Mouse (Mus musculus): Measurements from ENCODE around the gene Fam50b.

Gene Fam50b

DNA sequence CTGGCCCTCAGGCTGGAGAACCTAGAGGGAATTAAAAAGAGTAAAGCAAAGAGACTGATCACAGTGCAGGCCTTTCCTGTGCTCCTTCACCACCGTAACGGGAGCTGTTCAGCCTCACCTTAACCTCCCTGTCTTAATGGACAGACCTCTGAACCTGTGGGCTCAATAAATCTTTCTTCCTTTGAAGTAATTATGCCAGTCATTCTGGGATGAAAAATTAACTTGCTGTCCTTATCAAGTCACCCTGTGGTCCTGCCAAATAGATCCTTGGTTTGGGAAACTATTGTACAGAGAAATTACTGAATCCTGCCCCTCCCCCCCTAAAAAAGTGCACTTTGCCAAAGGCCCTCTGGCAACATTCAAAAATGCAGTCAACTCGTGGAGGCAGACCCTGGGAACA, 4.4 kb downstream of the Fam50b start:
- peak; percentile 33 for DNase-seq (ENCODE audit: low spot score)

DNA sequence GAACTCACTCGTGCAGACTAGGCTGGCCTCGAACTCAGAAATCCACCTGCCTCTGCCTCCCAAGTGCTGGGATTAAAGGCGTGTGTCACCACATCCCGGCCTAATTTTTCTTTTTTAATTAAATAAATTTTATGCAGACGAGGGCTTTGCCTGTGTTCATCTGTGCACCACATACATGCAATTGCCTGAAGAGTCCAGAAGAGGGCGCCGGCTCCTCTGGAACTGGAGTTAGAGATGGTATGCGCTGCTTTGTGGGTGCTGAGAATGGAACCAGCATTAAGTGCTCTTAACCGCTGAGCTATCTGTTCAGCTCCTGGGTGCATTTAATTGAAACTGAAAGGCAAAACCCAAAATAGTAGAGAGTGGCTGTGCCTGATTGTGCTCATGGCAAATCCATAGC, 6.6 kb downstream of the Fam50b start:
- peak; percentile 34 for DNase-seq (ENCODE audit: low spot score)

DNA sequence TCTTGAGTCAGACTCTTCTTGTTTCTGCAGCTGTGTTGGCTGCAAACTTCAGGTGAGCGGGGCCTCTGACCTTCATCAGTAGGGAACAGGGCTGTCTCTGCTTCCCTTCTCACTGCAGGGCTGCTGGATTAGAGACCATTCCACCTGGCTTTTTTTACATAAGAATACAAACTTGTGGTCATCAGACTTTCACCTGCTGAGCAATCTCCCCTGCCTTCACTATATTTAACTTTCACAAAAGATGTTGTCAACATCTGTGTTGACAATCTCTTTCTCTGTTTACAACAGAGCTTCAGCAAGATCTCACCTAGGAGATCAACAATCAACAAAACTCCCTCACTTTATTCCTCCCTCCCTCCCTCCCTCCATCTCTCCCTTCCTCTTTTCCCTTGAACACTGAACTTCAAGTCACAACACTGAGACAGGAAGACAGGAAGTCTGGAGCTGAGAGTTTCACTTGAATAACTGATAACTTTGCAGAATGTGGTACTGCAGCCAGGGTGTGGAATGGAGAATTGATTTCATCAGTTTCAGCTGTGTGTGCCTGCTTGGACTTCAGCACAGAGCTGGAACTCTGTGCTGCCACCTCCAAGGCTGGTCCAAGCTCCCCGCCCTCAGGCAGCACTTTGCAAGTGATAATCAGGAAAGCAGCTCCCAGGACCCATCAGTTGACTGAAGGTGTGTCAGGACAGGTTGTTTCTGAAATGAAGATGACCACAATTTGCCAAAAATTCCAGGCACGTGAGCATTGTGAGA, 7.3 kb downstream of the Fam50b start:
- DNase-seq (ENCODE audit: low spot score), result peak; percentile 13

GRCm38 (mm10) chr13:34746811-34747210, 12.2 kb downstream of the Fam50b start:
- no peak for DNase-seq (ENCODE audit: low spot score)

- no peak for DNase-seq (ENCODE audit: low spot score)
These were observed 13.9 kb downstream of the Fam50b start for GRCm38 (mm10) chr13:34748530-34748929.

DNA sequence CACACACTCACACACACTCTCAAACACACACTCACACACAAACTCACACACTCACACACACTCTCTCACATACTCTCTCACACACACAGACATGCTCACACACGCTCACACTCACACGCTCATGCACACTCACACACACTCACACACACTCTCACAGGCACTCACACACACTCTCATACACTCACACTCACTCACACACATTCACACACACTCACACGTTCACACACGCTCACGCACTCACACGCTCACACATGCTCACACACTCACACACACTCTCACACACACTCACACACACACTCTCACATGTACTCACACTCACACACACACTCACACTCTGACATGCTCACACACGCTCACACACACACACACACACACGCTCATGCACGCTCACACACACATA, 24.6 kb downstream of the Fam50b start:
- no peak for DNase-seq (ENCODE audit: low spot score)

- DNase-seq (ENCODE audit: low spot score), result no peak
These were observed 26.1 kb downstream of the Fam50b start for GRCm38 (mm10) chr13:34760518-34761287.

GRCm38 (mm10) chr13:34762136-34762535, 27.5 kb downstream of the Fam50b start:
- no peak for DNase-seq (ENCODE audit: low spot score)

GRCm38 (mm10) chr13:34762865-34763264, 28.2 kb downstream of the Fam50b start:
- no peak for DNase-seq (ENCODE audit: low spot score)

DNA sequence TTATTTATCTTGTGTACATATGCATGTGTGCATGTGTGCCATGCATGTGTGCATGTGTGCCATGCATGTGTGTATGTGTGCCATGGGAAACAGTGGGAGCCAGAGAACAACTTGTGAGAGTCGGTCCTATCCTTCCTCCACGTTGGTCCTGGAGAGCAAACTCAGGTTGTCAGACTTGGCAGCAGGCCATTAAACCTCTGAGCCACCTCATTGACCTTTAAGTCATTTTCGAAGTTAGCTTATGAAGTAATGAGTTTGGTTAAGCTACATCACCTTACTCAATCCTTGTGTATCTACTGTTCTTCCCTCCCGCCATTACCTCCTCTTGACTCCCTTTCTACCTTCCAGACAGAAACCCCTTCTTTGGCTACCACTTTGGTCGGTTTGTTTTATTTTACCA, 30.6 kb downstream of the Fam50b start:
- no peak for DNase-seq (ENCODE audit: low spot score)

DNA sequence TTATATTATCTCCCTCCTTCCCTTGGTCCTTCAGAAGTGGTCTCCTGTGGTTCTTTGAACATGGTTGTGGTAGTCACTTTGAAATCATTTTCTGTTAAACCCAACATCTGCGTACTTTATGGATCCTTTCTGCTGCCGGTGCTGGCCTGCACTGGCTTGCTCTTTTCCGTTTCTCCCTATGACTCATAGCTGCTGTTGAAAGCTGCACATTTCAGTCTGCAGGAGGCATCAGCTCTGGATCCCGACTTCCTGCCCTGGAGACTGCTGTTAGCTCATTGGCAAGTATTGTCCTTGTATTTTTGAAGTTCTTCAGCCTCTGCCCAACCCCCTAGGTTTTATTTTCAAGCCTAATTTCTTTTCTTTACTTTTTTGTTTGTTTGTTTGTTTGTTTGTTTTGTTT, 31.9 kb downstream of the Fam50b start:
- DNase-seq (ENCODE audit: low spot score), result no peak

GRCm38 (mm10) chr13:34767527-34768292, 33.1 kb downstream of the Fam50b start:
- no peak for DNase-seq (ENCODE audit: low spot score)

- no peak for DNase-seq (ENCODE audit: low spot score)
These were observed 42.1 kb downstream of the Fam50b start for GRCm38 (mm10) chr13:34776767-34777166.

GRCm38 (mm10) chr13:34780856-34781610, 46.4 kb downstream of the Fam50b start:
- DNase-seq (ENCODE audit: low spot score), result no peak

DNA sequence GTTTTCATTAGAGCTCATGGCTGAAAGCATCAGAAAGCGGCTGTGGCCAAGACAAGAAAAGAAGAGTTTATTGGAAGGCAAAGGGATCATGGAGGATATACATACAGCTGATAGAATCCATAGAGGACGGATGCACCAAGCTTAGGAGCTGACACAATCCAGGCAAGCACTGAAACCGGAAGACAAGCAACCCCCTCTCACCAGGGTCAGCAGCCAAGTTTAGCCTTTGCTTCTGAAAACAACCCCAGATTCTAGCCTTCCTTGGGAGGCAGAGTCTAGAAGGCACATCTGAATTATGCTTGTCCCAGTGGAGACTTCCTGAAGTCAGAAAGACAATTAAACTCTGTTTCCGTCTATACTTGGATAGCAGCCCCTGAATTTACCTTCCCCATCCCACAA, 47.0 kb downstream of the Fam50b start:
- no peak for DNase-seq (ENCODE audit: low spot score)

- no peak for DNase-seq (ENCODE audit: low spot score)
These were observed 50.2 kb downstream of the Fam50b start for GRCm38 (mm10) chr13:34784818-34785217.

GRCm38 (mm10) chr13:34786634-34787033, 52.0 kb downstream of the Fam50b start:
- no peak for DNase-seq (ENCODE audit: low spot score)

GRCm38 (mm10) chr13:34787546-34787945, 52.9 kb downstream of the Fam50b start:
- DNase-seq (ENCODE audit: low spot score), result no peak

- no peak for DNase-seq (ENCODE audit: low spot score)
These were observed 54.6 kb downstream of the Fam50b start for GRCm38 (mm10) chr13:34789176-34789818.

GRCm38 (mm10) chr13:34793066-34793465, 58.4 kb downstream of the Fam50b start:
- DNase-seq (ENCODE audit: low spot score), result no peak

- DNase-seq (ENCODE audit: low spot score), result peak; percentile 82
These were observed 59.2 kb downstream of the Fam50b start for GRCm38 (mm10) chr13:34793816-34794215.
